Mouse (Mus musculus): ENCODE measurements around the gene Wdr46.

The Wdr46 gene

DNA sequence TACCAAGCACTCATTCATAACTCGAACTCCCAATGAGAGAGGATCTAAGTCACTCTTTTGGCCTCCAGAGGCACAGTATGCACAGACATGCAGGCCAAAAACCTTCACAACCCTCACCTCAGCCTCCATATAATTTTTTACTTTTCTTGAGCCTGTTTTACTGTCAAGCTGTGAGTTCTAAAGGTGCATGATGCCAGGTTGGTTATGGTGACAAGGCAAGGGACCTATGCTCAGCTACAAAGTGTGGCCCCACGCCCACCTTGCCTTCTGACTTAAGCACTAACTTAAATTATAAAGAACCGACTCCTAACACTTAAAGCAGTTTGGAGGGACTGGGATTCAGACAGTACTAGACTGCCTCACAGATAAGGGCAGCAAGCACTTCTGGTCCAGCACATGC lies 12.8 kb downstream of the Wdr46 start:
- no peak for DNase-seq

DNA sequence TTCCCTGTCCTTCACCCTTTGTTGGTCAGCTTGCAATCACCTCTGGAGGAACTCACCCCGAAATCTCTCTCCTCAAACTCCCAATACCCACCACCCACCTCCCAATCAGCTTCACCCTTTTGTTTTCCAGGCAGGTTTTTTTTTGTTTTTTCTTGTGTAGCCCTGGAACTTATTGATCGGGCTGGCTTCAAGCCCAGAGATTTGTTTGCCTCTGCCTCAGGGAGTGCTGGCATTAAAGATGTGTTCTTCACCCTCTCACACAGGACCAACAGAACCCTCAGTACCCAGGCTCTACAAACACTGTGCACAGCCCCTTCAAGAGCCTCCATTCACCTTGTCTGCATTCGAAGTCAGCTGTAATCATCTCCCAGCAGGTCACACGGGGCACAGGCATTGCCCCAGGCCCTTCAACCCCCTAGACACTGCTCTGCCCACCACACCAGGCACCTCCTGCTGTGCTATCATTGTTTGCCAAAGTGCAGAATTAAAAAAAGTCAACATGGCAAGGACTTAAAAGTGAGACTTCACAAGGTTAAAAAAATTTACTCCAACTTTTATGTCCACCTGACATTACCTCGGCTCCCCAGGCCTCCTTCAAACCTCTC lies 13.6 kb downstream of the Wdr46 start:
- DNase-seq: no peak

DNA sequence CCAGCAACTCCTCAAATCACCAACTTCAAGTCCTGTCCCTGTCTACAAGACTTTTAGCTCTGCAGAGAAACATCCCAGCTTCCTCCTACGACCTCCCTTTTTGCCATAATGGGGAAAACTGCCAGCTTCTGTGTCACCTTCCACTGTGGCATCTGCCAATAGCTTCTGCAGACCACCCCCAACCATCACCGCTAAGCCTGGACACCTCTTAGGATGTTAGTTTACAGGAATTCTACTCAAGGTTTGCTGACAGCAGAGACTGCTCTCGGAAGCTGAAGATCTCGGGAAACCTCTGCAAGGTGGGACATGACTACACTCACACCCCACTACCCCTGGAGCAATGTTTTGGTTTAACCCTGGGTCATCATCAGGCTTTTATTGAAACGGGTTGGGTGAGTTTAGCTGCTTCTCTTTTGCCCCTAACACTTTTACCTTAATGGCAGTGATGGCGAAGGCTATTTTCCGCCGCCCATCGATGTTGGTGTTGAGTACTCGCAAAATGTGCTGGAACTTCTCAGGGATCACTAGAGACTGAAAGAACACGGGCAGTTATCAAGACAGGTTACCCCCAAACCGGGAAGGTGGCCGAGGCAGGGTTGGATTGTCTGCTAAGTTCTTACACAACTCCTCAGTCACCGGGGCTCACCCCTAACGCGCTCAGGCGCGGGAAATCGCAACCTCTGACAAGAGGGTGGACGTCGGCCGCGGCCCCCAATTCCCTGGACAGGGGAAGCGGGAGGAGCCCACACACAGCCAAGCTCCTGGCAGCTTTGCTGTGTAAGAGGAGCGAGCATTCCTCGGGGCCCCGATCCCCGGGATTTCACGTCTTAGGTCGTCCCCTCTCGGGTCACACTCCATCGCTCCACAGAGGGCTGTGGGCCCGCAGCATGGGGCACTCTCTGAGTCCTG lies 14.4 kb downstream of the Wdr46 start:
- no peak for DNase-seq

DNA sequence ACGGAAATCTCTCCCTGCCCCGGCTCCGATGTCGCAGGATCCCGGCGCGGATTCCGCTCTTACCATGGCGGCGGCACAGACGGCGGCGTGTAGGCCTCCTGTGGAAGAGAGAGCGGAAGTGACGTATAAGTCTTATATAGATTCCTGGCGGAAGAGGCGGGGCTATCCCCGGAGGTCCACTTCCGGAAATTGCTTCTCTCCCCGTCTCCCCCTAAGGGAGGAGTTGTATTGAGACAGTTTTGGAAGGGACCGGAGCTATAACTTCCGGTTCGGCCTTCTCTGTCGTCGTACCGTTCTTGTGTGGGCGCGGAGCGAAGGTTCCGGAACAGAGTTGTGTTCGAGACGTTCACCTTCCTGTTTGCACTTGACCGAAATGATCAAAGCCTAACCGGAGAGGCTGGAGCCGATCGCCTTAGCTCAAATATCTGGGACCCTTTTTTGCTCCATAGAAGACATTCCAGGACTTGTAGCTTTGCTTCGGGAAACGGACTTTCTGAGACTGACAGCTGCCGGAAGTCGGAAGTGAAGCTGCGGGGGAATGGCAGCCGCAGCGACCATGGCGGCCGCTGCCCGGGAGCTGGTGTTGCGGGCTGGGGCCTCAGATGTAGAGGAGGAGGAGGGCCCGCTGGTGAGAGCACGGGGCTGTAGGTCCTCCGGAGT lies 15.2 kb downstream of the Wdr46 start, which contains the start of the genes Vps52 and Rps18:
Gene Vps52 (plus strand): TSS at position 258 of the 660 bp plus-strand sequence.
Gene Rps18 (minus strand): TSS at position 447 of the 660 bp plus-strand sequence.
- DNase-seq: peak; percentile 97 to 99

DNA sequence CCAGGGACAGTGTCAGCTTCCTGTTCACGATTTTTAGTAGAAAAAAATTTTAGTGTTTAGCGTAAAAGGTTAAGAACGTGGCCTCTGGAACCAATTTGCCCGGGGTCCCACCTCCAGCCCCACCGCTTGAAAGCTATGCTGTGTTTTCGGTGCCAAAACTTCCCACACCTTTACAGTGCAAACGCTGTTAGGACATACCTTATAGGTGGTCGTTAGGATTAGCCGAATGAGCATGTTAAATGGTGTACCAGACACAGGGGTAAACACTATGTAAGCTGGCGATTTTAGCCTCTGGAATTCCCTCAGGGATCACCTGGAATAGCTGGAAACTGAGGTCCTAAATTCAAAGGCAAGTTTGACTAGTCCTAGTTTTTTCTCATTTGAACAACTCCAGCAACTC lies 15.9 kb downstream of the Wdr46 start:
- no peak for DNase-seq

DNA sequence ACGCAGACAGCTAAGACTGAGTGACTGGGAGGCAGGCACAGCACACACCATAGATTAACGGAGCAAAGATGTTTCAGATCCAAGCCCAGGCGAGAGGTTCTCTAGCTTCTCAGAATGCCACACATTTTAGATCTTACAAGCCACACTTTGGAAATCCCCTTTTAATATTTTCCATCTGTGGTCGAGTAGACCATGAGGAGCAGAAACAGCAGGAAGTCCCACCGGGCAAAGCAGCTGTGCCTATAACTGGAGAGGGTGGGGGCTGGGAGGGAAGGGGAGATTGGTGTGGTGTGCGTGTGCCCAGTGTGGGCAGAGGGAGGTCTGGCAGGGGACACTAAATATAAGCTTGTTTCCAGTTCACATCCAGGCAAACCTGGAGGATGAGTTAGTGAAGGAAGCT lies 17.0 kb downstream of the Wdr46 start:
- no peak for DNase-seq

DNA sequence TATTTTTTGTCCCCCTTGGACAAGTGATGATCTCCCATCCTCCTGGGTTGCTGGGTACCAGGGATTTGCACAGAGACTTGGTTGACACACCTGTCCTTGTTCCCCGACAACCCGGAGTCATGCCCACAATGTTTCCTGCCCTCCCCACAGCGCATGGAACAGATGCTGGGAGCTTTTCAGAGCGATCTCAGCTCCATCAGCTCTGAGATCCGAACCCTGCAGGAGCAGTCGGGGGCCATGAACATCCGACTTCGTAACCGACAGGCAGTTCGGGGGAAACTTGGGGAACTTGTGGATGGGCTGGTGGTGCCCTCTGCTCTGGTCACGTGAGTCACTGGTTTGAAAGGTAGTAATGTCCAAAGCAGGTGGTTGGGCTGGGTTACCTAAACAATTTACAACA lies 18.0 kb downstream of the Wdr46 start:
- DNase-seq: no peak

DNA sequence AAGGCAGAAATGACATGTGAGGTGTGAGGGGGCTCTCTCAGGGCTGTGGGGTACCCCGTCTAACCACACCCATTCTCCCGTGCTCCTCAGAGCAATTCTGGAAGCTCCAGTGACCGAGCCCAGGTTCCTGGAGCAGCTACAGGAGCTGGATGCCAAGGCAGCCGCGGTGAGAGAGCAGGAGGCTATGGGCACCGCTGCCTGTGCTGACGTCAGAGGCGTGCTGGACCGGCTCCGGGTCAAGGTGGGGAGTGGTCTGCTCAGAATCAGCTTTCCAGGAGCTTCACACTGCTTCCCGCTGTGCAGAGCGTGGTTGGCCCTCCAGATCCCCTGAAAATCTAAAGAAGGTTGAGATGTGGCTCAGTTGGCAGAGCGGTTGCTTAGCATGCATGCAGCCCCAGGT lies 18.7 kb downstream of the Wdr46 start:
- DNase-seq: no peak

DNA sequence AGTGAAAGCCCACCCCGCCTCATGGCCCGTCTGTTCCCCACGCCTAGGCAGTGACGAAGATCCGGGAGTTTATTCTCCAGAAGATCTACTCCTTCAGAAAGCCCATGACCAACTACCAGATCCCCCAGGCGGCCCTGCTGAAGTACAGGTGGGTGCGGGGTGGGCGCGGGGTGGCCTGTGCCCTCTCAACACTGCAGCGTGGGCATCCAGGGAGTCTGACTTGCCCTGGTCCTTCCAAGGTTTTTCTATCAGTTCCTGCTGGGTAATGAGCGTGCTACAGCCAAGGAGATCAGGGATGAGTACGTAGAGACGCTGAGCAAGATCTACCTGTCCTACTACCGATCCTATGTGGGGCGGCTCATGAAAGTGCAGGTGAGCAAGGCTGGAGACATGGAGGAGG lies 19.5 kb downstream of the Wdr46 start:
- no peak for DNase-seq

DNA sequence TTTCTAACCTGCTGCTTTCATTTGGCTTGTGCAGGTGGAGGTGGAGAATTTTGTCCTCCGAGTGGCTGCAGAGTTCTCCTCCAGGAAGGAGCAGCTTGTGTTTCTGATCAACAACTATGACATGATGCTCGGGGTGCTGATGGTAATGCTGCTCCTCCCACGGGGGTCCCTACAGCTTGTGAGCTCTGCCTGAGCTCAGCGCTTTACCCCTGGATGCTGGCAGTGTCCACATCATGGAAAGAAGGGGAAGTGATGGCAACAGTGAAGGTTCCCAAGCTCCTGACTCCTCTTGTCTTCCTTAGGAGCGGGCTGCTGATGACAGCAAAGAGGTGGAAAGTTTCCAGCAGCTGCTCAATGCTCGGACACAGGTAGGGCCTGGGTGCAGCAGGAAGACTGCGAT lies 22.4 kb downstream of the Wdr46 start:
- no peak for DNase-seq

DNA sequence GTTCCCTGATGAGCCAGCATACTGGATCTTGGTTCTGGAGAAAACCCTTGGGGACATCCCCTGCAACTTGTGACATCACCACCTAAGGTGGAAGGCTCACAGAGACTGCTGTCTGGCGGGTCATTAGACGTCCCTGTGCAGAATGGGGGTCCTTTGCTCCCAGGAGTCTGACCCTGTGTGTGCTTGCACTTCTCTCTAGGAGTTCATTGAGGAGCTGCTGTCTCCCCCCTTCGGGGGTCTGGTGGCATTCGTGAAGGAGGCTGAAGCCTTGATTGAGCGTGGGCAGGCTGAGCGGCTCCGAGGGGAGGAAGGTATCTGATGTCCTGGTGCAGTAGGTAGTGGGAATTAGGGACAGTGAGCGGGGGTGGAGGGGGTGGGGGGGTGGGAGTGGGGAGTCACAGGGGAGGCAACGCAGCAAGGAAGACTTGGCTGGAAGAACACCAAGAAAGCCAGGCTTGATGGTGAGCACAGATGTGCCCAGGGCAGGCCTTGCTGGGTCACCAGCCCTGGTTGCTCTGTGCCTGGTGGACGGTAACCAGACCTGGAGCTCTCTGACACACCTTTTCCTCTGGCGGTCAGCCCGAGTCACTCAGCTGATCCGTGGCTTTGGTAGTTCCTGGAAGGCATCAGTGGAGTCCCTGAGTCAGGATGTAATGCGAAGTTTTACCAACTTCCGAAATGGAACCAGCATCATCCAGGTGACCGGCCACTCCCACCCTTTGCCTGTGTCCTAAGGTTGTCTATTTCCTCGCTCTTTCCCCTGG lies 24.8 kb downstream of the Wdr46 start:
- DNase-seq: no peak

DNA sequence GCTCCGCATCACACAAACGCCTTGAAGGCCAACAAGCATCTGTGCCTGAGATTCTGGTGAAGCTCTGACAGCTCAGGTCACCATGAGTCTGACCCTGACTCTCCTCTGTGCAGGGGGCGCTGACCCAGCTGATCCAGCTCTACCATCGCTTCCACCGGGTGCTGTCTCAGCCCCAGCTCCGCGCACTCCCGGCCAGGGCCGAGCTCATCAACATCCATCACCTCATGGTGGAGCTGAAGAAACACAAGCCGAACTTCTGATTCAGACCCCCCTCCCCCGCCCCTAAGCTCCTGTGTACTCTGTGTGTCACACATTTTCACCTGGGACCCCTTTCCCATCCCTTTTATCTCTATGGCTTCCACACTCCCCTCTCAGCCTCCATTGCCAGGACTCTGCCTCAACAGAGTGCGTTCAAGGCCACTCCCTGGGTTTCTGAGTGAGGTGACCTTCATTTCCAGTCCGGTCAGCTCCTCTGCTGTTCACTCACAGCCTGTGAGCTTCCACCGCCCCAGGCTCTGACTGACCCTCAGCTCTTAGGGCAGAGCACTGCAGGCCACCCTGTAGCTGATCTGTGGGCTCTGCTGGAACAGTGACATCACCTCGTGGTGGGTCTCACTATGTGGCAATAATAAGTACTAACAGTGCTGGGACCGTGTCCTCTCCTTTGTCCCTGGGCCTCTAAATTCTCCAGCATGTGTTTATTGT lies 25.5 kb downstream of the Wdr46 start:
- DNase-seq: no peak

DNA sequence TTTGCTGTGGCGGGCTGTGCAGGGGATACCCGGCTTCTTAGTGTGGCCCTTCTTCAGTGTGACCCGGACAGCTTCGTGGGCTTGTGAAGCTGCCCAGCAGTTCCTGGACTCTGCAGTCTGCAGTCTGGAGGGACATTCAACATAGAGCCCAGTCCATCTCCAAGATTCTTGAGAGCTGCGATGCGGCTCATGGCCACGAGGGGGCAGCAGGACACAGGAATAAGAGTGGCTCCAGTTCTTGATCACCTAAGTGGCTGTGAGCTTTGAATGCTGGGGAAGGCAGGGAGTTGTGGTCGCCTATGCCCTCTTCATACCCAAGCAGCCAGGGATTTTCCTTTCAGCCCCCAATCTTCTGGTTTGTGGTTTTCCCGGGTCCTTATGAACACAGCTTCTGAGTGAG lies 28.0 kb downstream of the Wdr46 start:
- peak; percentile 87 to 89 for DNase-seq

DNA sequence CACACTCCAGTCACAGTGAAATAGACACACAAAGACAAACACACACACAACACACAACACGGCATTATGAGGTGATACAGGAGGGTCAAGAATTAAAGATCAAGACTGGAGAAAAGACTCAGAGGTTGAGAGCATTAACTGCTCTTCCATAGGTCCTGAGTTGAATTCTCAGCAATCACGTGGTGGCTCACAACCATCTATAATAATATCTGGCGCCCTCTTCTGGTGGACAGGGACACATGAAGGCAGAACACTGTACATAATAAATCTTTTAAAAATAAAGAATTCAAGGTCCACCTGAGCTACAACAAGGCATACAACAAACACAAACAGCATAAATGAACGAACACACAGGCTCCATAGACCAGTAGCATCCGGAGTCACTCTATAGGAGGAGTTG lies 28.5 kb downstream of the Wdr46 start:
- peak; percentile 62 to 85 for DNase-seq

DNA sequence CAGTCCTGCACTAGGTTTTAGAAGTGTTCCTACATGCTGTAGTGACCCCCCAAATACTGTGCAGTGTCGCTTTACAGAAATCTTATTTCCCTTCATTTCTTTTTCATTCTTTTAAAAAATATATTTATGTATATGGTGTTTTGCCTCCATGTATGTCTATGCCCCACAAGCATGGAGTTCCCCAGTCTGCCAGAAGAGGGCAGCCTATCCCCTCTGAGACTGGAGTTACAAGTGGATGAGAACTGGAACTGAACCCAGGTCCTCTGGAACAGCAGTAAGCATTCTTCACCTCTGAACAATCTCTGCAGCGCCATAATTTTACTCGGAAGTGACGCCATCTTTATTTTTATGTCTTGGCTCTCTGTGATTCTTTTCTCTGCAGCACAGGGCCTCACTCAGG lies 28.9 kb downstream of the Wdr46 start:
- DNase-seq: peak in 1 of 2 experiments; percentile 29

DNA sequence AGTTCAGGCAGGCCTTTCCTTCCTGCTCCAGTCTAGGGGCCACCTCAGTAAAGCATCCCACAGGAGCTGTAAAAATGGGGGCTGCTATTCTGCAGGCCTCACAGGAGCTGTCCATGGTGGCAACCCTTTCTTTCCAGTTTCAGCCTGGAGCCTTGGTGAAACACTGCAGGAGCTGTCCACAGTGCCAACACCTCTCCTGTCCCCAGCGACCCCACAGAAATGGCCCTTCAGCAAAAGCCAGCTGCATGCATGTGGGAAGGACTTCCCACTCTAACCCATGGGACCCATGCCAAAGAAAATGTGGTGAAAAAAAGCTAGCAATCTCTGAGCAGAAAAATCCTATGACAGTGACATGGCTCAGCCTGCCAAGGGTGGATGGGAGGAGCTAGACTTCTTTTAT lies 32.2 kb downstream of the Wdr46 start:
- no peak for DNase-seq

DNA sequence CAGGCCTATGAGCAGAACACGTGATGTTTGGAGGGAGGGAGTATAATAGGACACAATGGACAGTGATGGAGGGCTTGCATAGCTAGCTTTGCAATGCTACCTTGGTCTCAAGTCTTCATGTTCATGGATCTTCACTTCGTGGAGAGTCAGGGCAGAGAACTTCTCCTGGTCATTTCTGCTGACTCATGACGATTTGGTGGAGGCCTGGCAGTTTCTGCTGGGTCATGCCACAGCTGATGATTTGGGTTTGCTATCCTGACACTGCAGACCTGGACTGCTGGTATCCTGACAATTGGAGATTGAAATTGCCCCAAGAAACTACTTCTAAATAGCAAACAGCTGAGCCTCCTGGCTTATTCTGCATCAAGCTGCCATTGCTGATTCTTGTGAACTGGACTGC lies 33.1 kb downstream of the Wdr46 start:
- no peak for DNase-seq

DNA sequence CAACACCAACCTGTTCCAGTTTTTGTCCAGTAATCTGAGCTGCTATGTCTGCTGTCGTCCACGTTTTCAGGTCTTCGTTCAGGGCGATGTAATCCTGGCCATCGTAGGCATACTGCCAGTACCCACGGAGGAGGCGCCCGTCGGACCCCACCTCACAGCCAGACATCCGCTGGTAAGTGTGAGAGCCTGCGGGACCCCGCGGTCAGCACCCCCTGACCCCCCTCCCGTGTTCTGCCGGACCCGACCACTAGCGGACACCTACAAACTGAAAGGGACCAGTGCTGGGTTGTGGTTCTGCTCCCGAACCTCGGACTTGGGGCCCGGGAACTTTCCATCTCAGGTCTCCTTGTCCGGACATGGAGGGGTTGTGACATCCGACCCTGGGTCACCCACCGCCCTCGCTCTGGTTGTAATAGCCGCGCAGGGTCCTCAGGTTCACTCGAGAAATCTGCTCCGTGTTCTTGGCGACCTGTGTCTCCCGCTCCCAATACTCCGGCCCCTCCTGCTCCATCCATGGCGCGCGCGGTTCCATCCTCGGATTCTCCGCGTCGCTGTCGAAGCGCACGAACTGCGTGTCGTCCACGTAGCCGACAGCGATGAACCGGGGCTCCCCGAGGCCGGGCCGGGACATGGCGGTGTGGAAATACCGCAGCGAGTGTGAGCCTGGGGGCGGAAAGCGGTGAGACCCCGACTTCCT lies 37.5 kb downstream of the Wdr46 start:
- DNase-seq: no peak

DNA sequence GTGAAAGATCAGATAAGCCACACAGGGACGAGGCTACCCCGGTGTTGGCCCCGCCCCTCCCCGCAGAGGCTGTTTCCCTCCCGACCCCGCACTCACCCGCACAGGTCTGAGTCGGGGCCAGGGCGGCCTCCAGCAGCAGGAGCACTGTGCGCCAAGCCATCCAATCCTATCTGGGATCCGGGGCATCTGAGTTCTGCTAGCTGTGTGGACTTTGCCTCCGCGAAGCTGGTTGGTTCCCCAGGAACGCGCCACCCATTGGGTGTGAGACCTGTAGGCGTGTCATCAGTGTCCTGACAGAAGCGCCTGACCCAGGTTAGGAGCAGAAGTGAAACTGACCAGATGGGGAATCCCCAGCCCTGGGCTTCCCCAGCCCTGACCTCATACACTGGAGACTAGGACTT lies 38.2 kb downstream of the Wdr46 start:
- DNase-seq: peak; percentile 48 to 62

DNA sequence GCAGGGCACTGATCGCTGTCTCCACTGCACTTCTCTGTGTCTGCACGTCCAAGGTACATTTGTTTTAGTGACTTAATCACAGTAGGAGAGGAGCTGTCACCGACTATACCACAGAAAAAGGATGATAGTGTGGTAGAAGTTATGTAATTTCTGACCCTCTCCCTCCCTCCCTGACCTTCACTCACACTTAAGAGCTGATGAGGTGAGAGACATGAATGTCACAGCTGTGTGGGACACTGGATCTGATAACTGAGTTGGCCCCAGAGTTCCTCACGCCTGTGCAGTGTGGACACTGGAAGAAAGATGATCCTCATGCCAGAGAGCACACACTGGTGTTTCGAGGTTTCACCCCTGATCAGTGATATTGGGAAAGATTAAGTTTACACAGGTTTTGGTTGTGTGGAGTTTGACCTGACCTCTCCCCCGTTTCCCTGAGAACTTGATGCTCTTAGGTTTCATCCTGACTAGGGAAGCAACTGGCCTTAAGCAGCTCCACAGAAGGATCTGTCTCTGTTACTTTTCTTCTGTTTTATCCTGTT lies 39.1 kb downstream of the Wdr46 start:
- no peak for DNase-seq

Data from cerebellum, postnatal 10 days (tissue).